Mouse (Mus musculus) CH12F3 (cell line): ENCODE data around the gene U2af1l4.

Source experiments
- in situ Hi-C: fragments of 300-500 bp; cut with MboI; formaldehyde crosslinking; loops from 2 replicates; pipeline ENCODE4 v1.14.3; 2020; ENCODE audit warnings: low sequenced_read_pairs

The U2af1l4 gene

GRCm38 (mm10) chr7:30552102-30553020 lies 10.7 kb upstream of the U2af1l4 start, which contains the start of the genes Hspb6 and Proser3:
TSS of gene Hspb6 (plus strand) at chr7:30552178.
TSS of gene Proser3 (minus strand) at chr7:30552299.
- in situ Hi-C loops, result no loop called here

DNA sequence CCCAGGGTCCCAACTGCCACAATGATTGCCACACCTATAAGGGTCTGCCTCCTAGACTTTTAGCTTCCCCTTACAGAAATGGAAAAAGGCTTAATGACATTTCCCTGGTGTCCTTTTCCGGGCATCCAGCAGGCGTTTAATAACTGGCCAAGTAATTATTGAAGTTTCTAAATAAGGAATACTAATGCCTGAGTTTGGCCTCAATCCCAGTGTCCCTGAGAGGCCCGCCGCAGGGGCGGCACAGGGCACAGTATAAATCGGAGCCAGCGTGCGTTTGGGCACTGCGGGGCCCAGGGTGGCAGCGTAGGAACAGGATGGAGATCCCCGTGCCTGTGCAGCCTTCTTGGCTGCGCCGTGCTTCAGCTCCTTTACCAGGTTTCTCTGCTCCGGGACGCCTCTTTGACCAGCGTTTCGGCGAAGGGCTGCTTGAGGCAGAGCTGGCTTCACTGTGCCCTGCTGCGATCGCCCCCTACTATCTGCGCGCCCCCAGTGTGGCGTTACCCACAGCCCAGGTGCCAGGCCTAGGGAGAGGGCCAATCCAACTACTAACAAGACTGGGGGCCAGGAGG lies 10.0 kb upstream of the U2af1l4 start:
- in situ Hi-C loops, result no loop called here

GRCm38 (mm10) chr7:30553810-30554584 lies 9.1 kb upstream of the U2af1l4 start:
- in situ Hi-C loops, result no loop called here

- in situ Hi-C loops, result no loop called here
Measured at GRCm38 (mm10) chr7:30556894-30557536, 6.1 kb upstream of the U2af1l4 start.

DNA sequence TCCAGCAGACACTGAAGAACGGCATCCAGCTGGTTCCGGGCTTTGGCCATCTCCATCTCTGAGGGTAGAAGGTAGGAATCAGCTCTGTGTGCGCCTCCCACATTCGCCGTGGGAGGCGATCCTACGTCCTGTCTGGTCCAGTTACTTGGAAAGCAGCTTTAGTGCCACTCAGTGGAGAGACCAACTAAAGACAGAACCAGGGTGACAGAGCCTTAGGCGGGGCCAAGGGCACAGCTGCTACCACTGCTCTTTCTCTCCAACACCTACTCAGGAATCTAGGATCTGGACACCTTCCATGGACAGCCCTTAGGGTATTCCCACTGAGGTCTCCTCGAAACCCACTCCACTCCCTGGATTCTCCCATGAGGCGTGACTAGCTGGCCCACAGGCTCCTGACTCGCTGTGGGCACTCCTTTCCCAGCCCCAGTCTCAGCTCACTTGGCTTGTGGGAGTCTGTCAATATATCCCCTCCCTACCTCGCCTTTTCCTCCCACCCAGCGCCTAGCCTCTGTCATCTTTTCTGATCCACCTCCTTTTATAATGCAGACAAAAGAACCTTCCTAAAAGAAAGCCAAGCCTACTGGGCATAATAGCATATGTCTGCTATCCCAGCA lies 5.1 kb upstream of the U2af1l4 start:
- in situ Hi-C loops, result no loop called here

DNA sequence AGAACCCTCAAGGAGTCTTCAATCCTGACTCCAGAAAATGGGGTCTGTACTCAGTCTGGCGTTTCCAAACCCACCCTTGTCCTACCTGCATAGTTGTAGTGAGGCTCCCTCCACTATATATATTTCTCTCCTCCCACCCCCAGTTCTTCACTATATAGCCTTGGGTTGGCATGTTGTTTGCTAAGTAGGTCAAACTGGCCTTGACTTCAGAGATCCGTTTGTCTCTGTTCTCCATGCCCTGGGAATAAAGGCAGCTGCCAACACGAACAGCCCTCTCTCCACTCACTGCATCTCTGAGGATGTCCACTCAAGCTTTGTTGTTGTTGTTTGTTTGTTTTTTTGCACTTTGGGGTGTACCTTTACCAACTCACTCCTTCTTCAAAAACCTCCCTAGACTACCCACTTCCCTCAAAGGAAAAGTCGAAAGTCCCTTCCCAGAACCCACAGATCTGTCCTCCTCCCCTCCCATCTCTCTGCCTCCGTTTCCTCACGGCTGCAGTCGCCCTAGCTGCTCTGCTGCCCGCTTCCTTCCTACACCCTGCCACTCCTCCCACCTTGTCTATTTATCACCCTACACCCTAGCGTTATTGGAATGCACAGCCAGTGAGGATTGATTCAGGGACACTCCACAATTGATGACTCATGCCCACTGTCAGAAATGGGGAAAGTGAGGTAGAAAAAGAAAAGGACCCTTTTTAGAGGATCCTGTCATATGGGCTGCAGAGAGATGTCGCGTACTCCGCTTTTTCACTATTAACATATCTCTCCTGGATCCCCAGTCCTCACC lies 4.3 kb upstream of the U2af1l4 start:
- in situ Hi-C loops, result no loop called here

DNA sequence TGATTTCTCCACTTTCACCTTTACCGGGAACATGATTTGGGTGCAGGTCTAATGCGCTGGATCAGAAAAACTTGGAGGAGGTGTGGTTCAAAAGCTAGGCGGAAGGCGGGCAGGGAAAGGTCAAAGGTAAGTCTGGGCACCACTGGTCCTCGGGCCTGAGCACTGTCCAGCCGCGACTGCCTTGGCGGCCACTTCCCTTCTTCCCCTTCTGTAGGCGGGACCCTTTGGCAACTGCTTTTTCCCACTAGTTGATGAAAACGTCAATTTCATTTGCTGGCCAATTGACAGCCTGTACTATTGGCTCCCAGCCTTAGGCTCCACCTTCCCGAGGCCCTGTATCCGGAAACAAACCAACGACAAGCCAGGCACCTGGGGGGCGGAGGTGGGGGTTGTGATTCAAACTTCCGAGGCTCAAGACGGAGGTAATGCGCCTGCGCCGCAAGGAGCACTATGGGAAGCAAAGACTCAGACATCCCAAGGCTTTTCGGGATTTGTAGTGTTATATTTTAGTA lies 3.6 kb upstream of the U2af1l4 start, which contains the start of gene Lin37:
Lin37 (minus strand) TSS at position 396 of the 512 bp plus-strand sequence.
- in situ Hi-C loops, result no loop called here

DNA sequence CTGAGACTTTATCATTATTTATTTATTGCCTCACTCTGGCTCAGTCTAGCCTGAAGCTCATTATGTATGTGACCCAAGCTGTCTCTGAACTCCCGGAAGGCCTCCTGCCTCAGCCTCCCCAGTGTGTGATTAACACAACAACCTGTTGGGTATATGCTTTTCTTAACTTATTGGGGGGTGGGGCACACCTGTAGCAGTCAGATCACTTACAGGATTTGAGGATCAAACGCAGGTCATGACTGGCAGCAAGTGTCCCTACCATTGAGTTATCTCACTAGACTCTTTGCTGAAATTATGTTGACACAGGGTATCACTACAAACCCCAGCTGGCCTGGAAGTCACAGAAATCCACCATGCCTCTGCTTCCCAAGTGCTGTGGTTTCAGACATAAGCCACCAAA lies 2.8 kb upstream of the U2af1l4 start:
- in situ Hi-C loops, result no loop called here

DNA sequence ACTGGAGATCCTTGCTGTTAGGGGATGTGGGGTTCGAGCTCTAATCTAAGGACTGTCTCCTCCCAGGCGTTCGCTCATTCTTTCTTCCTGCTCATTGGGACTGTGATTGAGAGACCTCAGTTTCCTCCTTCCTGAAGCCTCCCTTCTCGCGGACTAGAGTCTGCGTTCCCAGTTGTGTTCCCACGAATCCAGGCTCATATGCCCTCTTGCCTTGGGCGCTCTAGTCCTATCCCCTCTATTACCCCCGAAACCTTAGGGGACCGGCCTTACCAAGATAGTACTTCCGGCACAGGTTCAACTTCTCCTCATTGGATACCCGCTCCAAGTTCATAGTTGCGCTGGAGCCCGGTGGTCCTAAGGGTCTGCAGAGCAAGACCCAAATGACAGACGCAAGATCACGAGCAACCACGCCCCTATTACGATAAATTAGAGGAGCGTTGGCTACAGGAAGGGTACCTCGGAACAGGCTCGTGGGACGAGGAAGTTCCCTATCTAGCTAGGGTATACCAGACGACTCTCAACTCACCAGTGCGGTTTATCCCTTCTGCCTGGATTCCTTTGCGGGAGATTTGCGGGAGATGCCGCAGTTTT lies 480 bp upstream of the U2af1l4 start:
- in situ Hi-C loops, result no loop called here

DNA sequence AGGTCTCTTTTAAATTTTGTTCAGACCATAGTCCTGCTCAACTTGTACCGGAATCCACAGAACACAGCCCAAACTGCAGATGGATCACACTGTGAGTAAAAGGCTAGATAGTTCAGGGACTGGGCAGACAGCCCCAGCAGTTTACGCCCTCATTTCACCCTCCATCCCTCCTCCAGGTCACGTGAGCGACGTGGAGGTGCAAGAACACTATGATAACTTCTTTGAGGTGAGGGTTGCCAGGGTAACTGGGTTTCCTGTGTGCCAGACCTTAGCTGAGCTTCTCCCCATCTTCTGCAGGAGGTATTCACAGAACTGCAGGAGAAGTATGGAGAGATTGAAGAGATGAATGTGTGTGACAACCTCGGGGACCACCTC lies 792 bp downstream of the U2af1l4 start:
- in situ Hi-C loops, result no loop called here

DNA sequence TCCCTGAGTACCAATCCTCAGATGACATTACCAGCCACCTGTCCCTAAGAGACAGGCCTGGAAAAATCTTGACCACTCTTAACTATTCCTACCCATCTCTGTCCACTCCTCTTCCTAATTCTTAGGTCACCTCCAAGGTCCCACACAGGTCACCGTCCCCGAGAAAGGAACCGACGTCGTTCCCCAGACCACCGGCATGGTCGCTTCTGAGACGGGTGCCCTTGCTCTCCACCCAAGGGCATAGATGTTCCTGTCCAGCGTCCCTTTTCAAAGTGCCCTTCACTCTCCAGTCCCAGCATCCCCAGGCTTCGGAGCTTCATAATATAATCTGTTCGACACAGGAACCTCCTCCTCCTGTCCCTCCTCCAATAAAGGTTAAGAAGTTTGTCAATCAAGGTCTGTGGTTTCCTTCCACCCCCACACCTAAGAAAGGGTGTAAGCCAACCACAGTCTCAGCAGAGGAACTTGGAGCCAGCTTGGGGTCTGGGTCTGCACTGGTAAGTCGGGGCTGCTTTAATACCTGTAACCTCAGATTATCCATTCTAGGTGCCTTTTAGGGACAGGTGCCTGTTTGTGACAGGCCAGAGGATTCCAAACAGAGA lies 2.0 kb downstream of the U2af1l4 start, which contains the start of gene Igflr1:
Igflr1 (plus strand) TSS at position 458 of the 602 bp plus-strand sequence.
- in situ Hi-C loops, result no loop called here

DNA sequence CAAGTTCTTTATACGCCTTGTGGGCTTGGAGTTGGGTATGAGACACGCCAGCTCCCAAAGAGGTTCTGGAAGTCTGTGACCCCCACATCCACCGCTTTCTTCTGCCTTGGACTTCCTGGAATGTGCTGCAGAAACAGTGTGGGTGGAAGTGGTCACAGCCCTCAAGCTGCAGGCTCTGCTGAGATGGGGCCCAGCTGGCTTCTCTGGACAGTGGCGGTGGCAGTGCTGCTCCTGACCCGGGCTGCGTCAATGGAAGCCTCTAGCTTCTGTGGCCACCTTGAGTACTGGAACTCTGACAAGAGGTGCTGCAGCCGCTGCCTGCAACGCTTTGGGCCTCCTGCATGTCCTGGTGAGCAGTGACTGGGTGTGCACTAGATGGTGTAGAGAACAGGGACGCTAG lies 2.9 kb downstream of the U2af1l4 start:
- in situ Hi-C loops, result no loop called here

DNA sequence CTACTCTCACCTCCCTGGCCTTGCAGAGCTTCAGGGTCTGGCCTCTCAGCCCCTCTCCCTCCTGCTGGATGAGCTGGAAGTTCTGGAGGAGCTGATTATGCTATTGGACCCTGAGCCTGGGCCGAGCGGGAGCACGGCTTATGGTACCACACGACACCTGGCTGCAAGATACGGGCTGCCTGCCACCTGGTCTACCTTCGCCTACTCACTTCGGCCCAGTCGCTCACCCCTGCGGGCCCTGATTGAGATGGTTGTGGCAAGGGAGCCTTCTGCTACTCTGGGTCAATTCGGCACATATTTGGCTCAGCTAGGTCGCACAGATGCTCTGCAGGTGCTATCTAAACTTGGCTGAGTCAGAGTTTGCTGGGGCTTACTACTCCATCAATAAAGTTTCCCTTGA lies 4.5 kb downstream of the U2af1l4 start:
- in situ Hi-C loops, result no loop called here

DNA sequence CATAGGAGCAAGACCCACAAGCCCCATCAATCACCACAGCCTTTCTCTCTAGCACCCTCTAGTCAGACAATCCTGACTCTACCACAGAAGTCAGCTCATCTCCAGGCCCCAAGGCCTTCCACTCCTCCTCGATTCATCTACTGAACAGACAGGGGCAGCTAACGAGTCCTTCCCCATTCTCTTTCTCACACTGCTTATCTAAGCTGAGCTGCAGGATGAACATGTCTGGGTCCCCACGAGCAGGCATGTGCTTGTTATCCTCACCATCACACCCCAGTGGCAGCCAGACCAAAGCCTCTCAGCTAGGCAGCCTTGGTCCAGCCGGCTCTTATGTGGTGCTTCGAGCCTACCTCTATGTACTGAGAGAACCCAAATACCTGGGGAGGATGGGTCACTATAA lies 9.3 kb downstream of the U2af1l4 start:
- in situ Hi-C loops, result no loop called here

- in situ Hi-C loops, result no loop called here
Measured at GRCm38 (mm10) chr7:30572969-30573368, 9.9 kb downstream of the U2af1l4 start.

- in situ Hi-C loops, result no loop called here
Measured at GRCm38 (mm10) chr7:30579950-30580349, 16.8 kb downstream of the U2af1l4 start.

DNA sequence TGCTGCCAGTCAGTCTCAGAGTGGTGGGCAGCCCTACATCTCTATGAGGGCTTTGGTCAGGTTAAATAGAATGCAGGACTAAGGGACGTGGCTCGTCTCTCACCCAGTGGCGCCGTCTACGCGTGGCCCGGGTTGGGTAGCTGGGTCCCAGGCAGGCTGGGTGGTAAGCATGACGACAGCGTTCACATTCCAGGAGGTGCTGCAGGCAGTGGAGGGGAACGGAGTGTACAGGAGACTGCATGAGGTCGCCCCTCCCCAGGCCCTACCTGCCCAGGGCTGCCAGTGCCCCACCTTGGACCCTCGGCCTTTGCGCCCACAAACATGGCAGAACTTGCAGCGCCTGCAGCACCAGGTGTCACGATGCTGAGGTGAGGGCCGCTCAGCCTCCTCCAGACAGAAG lies 18.4 kb downstream of the U2af1l4 start:
- in situ Hi-C loops, result no loop called here

DNA sequence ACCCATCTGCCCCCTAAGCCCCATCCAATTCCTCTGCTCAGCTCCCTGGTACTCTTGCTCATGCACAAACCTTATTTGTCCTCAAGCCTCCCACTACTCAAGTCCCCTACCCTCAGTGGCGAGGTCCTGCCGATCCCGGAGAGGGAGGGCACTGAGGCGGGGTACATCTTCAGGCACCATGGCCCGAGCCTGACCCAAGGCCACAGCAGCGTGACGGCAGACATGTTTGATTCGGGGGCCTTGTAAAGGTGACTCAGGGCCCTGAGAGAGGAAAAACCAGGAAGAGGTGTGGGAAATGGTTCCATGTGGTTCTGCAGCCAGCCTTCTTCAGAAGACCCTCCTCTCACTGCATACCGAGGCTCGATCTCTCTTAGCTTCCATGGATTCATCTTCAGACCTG lies 21.2 kb downstream of the U2af1l4 start:
- in situ Hi-C loops, result no loop called here

DNA sequence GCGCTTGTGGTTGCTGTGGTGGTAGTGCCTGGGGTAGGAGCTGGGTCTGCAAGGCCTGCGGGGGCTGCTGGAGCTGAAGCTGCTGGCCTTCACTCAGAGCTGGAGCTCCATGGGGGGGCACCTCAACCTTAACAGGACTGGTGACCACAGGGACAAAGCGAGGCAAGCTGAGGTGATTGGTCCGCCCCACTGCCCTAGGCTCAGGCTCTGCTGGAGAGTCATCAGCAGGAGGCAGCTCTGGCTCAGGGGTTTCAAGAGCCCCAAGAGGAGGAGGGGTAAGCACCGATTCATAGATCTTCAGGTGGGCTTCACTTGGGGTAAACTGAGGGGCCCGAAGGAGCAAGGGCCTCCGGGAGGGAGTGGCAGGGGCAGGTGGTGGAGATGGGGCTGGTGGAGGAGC lies 22.1 kb downstream of the U2af1l4 start:
- in situ Hi-C loops, result no loop called here
